Mouse (Mus musculus): ENCODE data around the gene Rassf3.

The Rassf3 gene

DNA sequence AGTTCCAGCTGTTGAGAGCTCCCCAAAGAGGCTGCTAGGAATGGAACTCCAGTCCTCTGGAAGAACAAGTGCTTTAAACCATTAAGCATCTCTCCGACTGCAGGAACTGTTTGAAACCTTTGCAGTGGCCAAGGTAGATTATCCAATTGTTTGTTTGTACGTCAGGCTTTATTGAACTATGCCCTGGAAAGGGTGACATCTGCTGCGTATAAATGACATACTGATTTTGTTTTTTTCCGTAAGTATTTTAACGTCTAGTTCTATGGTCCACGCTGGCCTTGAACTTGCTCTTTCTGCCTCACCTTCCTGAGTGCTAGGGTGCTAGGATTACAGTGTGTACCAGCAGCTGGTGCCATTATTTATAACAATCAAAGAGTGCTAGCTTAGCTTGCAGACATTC is 13.8 kb upstream of the Rassf3 start:
- no peak for DNase-seq (ENCODE audit: low spot score)

DNA sequence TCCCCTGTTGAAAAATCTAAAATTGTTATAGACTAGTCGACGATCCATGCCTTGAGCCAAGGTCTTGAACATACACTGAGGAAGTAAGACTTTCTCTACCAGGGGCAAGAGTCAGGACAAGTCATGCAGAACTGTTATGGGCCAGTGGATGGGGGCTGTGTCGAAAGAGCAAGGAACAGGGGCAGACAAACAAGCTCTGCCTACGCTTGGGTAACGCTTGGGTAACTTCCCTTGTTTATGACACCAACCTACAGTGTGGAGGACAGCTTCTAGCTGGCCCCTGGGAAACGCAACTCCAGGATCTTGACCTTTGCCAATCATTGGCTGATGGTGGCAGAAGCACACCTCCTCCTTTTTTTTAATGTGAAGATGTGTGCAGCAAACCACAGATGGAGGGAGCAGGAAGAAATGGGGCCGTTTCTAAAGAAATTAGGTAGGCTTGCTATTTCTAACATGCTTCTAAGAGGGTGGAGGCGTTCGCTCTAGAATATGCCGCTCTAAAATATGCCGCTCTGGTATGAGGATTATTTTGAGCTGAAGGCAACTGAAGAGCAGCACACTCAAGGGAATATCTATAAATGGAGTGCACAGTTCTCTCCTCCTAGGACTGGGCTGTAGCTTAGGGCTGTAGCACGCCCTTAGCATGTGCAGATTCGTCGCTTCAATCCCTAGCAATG is 12.6 kb upstream of the Rassf3 start:
- peak; percentile 55 for DNase-seq (ENCODE audit: low spot score)

DNA sequence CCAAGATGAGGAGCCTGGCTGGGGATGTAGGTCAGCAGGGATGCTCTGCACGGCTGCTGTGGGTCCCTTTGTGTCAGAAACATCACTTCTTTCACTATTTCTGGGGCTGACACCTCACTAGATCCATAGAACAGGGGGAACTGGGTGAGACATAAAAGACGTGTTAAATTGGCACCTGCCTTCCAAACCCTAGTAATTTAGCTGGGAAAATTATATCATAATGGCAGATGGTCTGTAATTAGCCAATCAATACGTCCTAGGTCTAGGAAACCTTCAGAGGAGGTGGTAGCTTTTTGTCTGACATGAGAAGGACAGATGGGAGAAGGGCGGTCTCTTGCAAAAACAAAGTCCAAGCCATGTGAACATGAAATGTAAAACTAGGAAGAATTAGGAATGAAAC is 11.6 kb upstream of the Rassf3 start:
- DNase-seq (ENCODE audit: low spot score): no peak

DNA sequence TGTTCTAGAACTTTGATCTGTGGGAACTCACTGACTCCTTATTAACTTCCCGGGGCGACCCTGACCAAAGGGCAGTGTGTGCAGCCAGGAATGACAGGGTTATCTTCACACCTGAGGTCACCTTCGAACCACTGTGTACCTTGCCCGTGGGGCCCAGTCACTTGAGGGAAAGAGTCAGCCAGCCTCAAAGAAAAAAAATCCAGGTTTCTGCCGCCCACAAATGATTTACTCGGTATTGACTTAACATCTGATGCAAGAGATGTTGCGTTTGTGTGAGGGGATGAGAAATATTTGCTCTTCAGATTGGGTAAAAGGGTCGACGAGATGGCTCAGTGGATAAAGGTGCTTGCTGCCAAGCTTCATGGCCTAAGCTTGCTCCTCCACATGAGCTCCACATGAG is 10.2 kb upstream of the Rassf3 start:
- no peak for DNase-seq (ENCODE audit: low spot score)

DNA sequence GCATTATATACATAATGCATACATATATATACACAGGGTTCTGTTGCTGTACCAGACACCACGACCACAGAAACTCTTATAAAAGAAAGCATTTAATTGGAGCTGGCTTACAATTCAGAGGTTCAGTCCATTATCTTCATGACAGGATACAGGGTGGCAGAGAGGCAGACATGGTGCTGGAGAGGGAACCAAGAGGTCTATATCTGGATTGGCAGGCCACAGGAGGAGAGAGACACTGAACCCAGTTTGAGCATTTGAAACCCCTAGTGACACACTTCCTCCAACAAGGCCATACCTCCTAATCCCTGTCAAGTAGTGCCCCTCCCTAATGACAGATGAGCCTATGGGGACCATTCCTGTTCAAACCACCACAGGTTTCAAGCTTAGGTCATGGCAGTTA is 7.2 kb upstream of the Rassf3 start:
- no peak for DNase-seq (ENCODE audit: low spot score)

DNA sequence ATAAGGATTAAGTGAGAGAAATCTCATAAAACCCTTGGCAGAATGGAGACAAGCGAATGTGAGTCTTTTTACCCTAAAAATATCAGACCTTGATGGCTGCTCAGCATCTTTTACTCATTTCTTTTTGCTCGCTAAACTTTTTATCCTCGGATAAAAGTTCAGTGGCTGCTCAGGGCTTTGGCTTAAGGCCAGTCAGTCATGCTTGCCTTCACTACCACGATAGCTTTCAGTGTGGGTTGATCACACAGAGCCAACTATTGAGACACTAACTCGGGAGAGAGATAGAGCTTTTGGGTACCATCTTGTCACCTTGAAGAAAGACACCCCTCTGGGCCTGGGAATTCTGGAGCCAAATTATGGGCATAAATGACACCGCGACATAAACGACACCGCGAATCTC is 5.0 kb upstream of the Rassf3 start:
- no peak for DNase-seq (ENCODE audit: low spot score)

DNA sequence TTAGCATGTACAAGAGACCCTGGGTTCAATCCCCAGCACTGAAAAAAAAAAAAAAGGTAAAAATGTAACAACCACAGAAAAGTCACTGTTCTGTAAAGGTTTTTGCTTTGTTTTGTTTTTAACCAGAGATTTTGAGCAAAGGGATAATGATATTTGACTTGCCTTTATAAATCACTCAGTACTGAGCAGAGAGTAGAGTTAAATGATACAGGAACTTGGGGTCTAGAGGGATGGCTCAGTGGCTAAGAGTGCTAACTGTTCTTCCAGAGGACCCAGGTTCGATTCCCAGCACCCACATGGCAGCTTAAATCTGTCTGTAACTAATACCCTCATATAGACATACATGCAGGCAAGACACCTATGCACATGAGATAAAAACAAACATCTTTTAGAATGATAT is 3.8 kb upstream of the Rassf3 start:
- no peak for DNase-seq (ENCODE audit: low spot score)

DNA sequence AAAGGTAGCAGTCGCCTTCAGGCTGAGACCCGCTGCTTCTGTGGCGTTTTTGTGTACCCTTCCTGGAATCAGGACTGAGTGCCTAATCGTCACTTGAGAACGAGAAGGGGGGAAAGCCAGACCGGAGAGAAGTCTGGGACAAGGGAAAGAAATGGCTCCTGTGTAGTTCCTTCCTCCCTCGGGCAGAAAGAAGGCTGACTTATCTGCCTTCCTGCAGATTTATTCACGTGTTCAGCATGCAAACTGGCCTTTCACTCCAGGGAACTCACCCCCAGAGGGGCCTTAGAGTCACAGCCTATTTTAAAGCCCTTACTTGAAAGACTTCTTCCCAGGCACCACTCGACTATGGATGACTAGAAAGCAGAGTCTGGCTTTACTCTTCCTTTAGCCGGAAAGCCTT is 1.3 kb upstream of the Rassf3 start:
- DNase-seq (ENCODE audit: low spot score): no peak

DNA sequence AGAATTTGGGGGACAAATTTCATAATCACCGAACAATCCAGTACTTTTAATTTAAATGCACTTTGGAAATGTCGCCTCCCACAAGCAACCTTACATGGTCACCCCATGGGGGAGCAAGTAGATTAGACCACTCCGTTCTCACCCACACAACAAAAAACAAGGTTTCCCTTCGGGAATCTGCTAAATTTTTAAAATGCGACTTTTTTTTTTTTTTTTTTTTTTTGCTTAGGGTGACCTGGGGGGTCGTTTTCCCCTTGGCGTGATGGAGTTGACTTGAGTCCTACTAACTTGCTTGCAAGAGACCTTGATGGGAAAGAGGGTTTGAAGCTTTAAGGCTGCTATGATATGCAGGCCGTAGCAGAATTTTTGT is 806 bp upstream of the Rassf3 start:
- no peak for DNase-seq (ENCODE audit: low spot score)

DNA sequence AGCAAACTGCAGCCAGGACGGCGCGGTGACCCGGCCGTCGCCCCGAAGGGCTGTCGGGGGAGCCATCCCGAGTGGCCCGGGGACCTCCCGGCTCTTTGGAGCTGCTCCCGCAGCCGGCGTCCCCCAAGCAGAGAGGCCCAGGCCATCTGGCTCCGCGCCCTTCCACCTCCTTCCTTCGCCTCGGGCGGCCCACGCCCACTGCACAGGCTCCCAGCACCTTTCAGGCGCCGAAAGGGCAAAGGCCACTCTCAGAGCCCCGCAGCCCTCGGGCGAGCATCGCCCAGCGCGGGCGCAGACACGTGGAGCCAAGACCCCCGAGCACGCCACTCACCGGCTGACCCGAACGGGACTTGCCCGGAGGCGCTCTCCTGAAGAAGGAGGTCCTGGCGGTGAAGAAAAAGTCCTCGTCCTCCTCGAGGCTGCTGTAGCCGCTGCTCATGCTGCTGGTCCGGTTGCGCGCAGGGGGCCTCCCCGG is 438 bp downstream of the Rassf3 start:
- DNase-seq (ENCODE audit: low spot score): no peak

DNA sequence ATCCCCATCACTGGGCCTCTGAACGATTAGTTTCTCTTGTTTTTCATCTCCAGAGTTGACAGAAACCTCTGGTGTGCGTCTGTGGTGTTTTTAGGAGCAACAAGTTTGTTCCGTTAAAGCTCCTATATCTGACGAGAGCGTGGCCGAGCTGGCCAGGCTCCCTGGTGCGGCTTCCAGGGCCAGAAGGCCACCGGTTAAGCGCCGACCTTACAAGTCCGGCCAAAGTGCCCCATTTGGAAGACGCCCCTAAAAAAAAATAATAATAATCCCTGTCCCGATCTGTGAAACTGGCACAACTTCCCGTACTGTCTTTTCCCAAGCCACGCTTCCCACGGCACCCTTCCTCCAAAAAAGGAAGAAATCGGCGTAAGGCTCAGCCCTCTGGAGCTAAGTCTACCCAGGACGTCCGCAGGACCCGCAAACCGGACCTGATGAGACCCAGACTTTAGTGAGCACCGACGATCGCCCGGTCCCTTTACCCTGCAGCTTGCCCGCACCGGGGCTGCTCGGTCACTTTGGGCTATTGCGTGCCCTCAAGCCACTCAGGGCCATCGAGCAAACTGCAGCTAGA is 961 bp downstream of the Rassf3 start:
- DNase-seq (ENCODE audit: low spot score): no peak

DNA sequence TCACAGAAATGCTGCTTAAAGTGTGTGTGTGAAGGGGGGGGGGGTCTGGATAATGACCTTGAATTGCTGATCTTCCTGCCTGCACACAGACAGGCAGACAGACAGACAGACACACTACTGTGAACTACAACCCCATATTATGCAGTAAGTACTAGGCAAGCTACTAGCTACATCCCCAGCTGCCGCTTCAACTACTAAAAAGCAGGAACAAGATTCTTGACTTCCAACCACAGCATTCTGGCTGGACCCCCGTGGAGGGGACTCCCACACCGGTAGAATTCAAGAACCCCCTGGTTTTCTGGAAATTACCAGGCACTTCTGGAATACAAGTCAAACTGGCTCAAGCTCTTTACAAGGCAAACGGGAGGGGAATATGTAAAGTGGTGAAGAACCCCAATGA is 1.9 kb downstream of the Rassf3 start:
- DNase-seq (ENCODE audit: low spot score): no peak

DNA sequence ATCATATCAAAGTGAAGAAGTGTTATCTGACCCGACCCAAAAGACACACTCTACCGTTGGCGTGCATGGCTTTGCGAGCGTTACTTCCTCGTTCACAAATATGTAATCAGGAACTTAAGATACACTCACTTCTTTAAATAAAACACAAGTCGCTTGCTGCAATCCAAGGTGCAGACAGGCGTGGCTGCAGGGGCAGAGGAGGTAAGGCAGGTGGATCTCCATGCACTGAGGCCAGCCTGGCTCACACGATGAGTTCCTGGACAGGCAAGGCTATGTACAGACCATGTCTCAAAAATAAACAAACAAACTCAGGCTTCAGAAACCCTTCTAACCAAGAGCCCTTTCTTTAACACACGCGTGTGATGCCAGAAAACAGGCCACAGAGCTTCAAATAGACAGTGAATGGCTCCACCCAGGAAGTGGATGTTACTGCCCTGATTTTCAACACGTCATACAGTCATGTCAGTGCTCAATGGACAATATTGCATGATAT is 2.4 kb downstream of the Rassf3 start:
- DNase-seq (ENCODE audit: low spot score): no peak

DNA sequence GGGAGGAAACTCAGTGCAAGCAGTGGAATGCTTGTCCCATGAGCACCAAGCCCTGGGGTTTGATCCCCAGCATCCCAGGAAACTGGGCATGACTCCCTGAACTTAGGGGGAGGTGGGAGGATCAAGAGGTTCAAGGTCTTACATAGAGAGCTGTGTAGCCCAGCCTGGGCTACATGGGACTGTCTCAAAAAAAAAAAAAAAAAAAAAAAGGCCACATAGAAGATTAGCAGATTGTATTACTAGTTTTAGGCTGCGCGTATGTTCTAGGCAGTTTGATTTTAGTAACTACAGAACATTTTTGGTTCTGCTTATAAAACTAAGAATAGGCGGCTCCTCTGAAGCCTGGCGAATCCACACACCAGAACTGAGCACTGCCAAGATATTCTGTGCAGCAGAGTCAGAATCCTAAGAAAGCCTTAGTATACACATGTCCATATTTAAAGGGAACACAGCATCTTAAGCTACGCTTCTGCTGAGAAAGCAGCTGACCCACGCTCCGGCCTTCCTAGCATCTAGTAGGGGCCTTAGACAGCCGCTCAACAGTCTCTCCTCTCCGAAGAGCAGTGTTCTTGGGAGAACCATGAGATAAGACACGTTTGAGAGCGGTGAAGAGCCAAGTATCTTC is 3.4 kb downstream of the Rassf3 start:
- DNase-seq (ENCODE audit: low spot score): no peak

DNA sequence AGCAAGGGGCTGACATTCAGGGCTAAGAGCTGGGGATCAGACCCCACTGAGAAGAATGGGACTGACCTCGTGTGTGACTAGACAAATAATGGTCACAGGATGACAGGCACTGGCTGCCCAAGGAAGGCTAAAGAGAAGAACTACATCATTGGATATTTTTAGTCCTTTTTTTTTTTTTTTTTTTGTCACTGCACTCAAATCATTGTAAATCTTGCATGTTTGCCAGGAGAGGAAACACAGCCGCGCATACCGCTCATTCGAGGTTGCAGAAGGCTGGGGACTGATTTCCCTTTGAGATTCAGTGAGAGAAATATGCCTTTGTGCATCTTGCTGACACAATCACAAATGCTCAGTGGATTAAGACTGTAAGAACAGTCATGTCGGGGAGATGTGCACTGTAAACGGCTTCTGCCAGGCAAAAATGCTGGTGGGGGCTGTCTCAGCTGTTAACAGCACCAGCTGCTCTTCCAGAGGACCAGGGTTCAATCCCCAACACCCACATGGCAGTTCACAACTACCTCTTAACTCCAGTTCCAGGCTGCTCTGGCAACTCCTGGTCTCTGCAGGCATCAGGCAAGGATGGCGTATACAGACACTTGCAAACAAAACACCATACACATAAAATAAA is 4.5 kb downstream of the Rassf3 start:
- DNase-seq (ENCODE audit: low spot score): no peak

DNA sequence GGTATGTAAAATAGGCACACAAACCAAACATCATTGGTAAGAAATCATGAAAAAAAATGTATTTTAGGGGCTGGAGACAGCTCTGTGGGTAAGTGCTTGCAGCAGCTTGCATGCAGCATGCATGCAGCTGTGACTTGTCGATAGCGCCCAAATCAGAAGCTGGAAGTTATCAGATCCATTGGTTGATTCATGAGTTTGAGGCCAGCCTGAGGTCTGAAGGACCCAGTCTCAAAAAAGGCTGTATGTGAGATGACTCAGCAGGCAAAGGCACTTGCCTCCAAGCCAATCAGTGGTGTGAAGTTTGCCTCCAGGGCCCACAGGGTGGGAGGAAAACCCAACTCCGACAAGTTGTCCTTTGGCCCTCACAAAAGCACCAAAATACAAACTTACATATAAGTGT is 6.5 kb downstream of the Rassf3 start:
- no peak for DNase-seq (ENCODE audit: low spot score)

DNA sequence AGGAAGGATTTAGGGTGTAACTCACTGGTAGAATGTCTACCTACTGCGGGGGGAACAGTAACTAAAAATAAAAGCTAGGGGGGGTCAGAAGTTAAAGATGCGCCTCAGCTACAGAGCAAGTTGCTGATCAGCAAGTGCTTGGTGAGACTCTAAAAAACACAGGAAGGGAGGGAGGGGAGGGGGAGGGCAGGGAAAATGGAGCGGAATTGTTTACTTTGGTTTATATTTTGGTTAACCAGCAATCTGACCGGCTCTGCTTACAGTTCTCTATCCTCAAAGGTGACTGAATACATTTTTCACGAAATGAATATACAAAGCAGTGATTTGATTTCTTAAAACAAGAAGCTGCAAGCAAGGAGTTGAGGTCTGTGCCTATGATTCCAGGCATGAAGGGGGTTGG is 7.2 kb downstream of the Rassf3 start:
- no peak for DNase-seq (ENCODE audit: low spot score)

DNA sequence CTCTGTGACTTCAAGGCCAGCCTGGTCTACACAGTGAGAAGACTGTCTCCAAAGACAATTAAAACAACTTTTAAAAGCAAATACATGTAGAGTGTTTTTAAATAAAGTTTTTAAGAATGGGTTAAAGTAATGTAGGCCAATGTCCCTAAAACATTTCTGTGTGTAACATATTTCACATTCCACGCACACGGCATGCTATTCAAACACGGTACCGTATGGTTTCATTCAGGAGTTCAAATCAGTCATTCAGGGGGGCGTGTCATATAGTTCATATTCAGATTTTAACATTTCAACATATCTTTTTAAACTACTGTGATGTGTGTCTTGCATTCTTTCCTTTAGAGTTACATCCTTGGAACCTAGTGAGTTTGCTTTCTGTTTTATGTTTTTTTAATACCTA is 7.9 kb downstream of the Rassf3 start:
- DNase-seq (ENCODE audit: low spot score): no peak

DNA sequence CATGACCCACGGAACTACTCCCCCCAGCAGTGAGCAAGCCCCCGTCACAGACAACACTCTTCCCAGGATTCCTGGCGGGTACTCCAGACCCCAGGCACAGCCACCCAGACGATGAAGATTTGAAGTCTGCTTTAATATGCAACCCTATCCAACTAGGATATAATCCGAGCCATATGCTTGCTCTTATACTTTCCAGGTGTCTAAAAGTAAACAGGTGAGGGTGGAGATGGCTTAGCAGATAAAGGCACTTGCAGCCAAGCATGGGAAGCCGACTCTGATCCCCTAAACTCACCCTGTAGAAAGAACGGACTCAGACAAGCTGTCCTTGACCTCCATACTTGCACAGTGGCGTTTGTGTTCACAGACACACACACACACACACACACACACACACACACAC is 8.4 kb downstream of the Rassf3 start:
- DNase-seq (ENCODE audit: low spot score): no peak

DNA sequence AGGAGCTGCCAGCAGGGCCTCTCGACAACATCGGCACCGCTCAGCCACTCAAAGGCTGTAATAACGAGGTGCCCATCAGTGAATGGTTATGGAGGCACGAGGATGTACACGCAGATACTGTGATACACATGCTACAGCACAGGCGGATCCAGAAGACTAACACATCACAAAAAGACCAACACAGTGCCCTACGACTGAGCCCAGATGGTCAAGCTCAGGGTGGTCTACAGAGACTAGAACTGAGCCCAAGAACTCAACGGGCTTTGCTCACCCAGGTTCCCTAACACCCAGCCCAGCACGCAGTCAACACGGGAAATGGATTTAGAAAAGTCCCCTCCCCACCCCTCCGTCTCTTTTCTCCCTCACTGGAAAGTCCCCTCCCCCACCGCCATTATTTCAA is 9.1 kb downstream of the Rassf3 start:
- no peak for DNase-seq (ENCODE audit: low spot score)

DNA sequence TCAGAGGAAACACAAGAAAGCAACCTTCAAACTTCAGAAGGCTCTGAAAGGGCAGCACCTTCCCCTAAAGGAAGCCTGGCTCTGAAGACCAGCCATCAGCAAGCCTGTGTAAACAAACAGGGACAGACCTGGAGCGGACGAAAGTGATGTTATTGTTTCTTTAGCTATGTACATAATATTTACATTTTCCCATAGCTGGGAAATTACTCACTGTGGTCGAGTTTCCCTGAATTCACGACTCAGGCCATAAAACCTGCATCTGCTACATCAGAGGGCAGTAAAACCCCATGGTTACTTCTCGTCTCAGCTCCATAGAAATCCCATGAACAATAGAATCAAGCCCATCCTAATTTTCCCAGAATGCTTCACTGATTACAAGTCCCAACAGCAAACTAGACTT is 11.1 kb downstream of the Rassf3 start:
- no peak for DNase-seq (ENCODE audit: low spot score)

DNA sequence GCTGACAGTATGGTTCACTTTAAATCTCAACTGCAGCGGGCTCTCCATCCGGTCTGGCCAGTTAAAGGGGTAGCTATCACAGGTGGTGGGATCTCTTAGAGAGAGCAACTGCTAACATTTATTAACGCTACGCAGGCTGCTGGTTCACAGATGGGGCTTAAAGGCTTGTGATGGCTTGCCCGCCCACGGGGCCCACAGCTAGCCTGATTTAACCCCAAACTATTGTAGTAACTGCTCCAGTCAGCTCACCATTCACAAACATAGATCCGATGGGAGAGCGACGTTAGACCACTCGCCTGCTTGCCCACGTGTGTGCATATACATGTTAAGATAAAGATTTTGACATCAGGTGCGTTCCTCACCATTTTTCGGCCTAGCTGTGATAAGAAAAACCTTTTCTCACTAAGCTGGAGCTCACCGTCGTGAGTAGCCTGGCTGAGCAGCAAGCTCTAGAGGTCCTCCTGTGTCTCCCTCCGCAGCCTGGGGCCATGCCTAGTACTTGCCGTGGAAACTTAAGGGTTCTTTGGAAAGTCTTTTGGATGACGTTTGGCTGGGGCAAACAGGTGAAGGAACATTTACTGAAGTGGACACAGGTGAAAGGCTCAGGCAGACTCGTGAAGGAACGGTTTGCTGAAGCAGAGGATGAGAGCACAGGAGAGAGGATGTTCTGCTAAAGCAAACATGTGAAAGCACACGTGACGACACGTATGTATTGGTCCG is 13.8 kb downstream of the Rassf3 start:
- DNase-seq (ENCODE audit: low spot score): no peak

All from adipocyte (in vitro differentiated cells).